Mouse (Mus musculus) neutrophil, adult 5-6 weeks (primary cell): Measurements from ENCODE around the gene Tspan32. TPM values are rescaled to one million over a fixed set of nuclear protein-coding genes. Genes with fewer than 3 reads are reported as not detected.
A peak's percentile ranks its signal among the peaks of the same experiment; 100 is the strongest.

Experiments
- ATAC-seq: fragments of 151-379, 151-347 bp; 2 replicates; pipeline ENCODE4 v1.8.0; 2017; ENCODE audit warnings: mild to moderate bottlenecking, moderate TSS enrichment; ENCODE audit not compliant: insufficient number of reproducible peaks, poor library complexity, low FRiP score, severe bottlenecking; ENCODE audit errors: extremely low read depth
- total RNA-seq: library from RNA; stranded (forward); fragments of 200-1000 nt; gene quantifications from 2 replicates; pipeline ENCODE4 v1.2.3, GENCODE M21; 2017

Gene Tspan32
- 124 and 132 TPM in 2 replicates for total RNA-seq

GRCm38 (mm10) chr7:143004727-143005343 lies at the start of gene Tspan32:
Tspan32 (plus strand) TSS chr7:143005046.
- ATAC-seq: peak; percentile 51

DNA sequence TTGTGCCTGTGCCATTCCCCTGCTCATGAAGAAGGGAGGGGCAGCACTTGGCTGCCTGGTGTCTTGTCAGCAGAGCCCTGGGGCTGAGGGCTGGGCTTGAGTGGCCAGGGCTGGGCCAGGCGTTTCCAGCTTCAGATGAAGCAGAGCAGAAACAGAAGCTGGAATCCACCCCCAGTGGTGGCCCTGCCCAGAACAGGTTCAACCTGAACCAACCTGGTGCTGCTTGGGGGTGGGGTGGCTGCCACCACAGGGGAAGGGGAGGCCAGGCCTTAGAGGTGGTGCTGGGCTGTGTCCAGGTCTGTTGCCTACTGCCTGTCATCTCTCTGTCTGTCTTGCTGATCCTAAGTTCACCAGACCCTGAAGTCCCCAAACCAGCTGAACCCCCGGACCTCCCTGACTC lies 48.8 kb upstream of the Tspan32 start:
- no peak for ATAC-seq

DNA sequence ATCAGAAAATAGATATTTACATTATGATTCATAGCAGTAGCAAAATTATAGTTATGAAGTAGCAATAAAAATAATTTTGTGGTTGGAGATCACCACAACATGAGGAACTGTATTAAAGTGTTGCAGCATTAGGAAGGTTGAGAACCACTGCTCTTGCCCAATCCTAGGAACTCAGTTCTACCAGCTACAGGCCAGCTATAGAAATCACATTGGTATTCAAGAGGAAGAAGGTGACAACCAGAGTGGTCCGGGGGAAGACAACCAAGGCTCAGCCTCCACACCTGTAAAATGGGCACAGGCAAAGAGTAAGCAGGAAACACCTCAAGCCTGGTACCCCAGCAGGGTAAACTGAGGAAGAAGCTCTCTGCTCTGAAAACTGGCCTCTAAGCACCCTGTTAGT lies 46.0 kb upstream of the Tspan32 start:
- ATAC-seq: no peak

- ATAC-seq: no peak
These were observed 45.1 kb upstream of the Tspan32 start for GRCm38 (mm10) chr7:142959752-142960151.

DNA sequence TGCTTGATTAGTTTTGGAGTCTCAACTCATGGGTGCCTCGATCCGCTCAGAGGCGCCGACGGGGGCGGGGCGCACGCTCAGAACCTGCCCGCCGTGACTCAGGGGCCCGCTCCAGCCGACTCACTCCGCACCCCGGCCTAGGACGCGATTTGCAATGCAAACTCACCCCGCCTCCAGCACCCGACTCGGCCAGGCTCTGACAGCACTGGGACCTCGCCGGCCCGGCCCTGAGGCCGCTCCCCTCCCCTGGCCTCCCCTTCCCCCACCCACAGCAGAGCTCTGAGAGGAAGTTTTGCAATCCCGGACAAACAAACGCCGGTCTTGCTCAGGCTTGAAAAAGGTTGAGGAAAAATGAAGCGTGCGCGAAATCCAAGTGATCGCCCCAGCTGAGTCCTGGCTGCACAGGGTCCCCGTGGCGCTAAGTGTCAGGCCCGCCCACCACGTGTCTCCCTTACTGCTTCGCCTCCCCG lies 37.4 kb upstream of the Tspan32 start:
- ATAC-seq: peak; percentile 53

DNA sequence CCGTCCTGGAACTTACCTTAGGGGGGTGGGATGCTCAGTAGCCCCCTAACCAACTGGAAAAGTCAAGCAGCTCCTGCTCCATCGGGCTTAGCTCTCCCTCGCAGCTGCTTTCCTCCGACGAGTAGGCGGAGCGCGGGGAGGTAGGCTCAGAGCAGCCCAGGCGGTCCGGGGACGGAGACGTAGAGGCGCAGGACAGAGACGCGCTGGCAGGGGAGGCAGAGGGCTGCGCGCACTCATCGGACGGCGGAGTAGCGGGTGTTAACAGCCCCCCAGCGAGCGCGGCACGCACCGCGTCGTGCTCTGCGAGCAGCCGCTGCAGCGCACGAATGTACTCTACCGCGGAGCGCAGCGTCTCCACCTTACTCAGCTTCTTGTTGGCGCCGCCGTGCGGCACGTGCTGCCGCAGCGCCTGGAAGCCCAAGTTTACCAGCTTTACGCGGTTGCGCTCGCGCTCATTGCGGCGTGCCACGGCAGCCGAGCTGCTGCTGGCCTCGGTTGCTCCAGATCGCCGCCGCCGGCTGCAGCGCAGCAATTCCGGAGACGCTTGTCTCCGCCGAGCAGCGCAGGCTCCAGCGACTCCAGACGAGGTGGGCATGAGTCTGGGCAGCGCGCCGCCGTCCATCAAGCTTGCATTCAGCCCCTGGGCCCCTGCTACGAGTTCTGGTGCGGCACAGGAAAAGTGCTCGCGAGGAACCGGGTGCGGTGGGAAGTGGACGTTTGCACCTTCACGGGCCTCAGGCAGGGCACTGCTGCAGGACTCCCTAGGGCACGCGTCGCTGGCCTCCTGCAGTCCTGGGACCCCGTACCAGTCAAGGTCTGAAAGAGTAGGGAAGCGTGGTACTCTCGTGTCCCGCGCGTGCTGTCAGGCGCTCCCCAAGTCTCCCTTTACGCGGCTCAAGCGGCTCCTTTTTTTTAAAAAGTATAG lies 36.7 kb upstream of the Tspan32 start:
- peak; percentile 23; the same call in 1 of the 2 replicates for ATAC-seq

DNA sequence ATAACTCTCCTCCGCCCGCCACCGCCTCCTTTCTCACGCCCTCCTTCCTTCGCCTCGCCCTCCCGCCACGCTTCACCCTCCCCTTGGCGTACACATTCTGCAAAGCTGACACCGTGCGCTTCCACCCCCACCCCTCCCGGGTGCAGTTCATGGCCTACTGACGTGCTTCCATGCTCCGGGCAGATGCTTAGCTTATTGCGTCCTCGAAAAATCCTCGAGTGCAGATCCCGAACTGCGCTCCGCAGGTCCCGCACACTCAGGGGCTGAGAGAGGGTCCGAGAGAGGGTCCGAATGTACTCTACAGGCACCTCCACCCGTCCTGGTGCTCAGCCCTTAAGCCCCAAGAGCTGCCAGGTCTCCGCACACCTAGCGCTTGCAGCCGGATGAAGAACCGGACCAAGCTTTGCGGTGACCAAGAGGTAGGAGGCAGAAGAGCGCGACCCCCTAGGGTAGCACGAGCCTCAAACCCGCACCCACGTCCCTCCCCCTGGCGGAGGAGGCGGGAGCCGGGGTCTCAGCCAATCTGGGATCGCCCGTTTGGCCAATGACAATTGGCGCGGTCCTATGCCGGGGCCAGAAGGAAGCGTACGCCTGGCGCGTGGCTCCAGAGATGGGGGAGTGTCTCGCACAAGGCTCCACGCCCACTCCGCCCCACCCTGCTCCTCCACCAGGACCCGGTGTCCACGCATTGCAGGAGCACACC lies 35.9 kb upstream of the Tspan32 start, which contains the start of gene Ascl2:
Gene Ascl2, minus strand, starts transcription at position 456 of the 703 bp plus-strand sequence.
- no peak for ATAC-seq

GRCm38 (mm10) chr7:142981908-142982307 lies 22.9 kb upstream of the Tspan32 start:
- ATAC-seq: no peak

- ATAC-seq: no peak
These were observed 19.7 kb upstream of the Tspan32 start for GRCm38 (mm10) chr7:142985146-142985545.

DNA sequence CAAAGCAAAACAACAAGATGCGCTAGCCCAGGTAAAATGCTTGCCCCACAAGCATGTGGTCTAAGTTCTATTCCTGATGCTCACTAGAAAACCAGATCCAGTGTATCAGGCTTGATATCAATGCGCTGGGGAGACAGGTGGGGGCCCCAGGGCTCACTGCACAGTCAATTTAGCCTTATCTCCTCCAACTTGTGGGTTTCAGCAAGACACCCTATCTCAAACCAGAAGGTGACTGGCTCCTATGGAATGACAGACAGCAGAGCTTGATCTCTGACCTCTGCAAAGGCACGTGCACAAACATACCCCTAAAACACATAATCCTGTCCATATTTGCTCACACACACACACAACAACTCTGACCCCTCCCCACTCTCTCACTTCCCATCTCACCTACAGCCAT lies 17.1 kb upstream of the Tspan32 start:
- no peak for ATAC-seq

DNA sequence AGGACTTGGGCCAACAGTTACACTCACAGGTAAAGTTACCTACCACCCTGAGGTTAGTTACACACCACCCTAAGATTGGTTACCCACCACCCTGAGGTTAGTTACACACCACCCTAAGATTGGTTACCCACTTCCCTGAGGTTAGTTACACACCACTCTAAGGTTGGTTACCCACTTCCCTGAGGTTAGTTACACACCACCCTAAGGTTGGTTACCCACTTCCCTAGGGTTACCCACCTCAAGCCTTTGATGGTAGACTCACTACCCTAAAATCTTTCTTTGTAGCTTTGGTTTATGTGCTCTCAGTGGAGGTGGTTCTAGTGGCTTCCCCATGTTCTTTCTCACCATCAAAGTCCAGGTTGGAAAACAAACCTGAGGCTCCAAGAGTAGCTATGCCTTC lies 9.8 kb upstream of the Tspan32 start:
- ATAC-seq: no peak

- ATAC-seq: no peak
These were observed 9.1 kb upstream of the Tspan32 start for GRCm38 (mm10) chr7:142995630-142996338.

DNA sequence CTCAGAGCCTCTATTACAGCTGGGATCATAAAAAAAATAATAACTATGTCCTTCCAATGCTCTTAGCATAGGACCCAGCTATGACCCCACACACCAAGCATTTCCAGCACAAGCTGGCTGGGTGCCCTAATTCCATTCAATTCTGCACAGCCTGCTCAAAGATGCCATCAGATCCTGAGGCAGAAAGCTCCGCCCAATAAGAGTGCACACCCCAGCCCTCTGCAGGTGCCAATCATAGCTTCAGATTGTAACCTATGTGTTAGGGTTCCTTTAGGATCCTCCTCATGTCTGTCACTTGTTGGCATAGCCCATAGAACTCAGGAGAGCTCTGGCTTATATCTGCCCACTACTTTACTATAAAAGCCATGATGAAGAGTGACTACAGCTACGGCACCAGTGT lies 7.8 kb upstream of the Tspan32 start:
- ATAC-seq: no peak

DNA sequence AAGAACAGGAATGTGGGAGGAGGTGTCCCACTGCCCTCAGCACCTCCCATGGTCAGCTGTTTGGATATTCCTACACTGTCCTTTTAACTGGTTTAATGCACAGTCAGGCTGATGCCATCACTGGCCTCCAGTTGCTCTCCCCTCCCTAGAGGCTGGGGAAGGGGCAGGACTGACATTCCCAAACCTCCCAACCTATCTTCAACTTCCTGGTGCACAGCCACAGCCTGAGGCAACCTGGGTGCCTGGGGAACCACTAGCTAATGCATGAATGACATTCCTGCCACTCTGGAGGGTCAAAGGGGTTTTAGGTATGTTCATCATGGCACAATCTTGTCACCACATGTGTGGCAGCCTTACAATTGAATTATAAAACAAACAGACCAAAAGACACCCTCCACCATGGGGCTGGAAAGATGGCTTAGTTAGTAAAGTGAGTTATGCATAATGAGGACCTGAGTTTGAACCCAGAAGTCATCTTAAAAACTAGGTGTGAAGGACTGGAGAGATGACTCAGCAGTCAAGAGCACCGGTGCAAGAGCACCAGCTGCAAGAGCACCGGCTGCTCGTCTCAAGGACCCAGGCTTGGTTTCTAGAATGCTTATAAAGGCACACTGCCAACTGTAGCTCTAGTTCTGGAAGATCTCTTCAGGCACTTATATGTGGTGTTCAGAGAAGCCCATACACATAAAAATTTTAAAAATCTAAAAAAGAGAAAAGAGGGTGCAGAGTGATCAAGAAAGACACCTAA lies 7.3 kb upstream of the Tspan32 start:
- no peak for ATAC-seq

GRCm38 (mm10) chr7:143002679-143003078 lies 2.2 kb upstream of the Tspan32 start:
- no peak for ATAC-seq

DNA sequence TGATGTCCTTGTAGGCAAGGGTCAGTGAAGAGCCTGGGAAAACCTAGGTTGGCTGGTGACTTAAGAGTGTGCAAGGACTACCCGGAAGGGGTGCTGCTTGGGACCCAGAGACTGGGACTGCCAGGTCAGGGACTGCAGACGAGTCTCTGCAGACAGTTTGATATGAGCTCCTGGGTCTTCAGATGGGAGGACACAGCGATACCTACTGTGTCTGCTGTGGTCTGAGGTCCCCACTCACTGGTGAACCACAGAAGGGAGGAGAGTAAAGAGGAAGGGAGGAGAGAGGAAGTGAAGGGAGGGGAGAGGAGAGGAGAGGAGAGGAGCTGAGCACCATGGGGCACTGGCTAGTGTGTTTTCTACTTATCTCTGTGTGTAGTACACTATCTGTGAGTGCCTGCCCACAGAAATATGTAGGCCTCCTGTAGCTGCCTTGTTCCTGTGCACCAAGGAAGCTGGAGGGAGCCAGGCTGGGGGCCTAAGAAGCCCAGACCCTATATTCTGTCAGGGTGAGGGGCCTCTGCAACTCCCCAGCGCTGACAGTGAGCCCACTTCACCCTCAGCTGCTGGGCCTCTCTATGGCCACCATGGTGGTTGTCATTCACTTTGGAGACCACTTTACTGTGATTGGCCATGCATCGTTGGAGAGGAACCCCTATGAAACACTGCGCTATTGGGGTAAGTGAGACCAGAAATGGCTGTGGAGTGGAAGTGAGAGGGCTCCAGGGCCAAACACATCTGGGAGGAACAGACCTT lies 674 bp downstream of the Tspan32 start:
- ATAC-seq: peak; percentile 14; the same call in 1 of the 2 replicates

GRCm38 (mm10) chr7:143006097-143006755 lies 1.4 kb downstream of the Tspan32 start:
- ATAC-seq: no peak
